In the genomic region with DNA sequence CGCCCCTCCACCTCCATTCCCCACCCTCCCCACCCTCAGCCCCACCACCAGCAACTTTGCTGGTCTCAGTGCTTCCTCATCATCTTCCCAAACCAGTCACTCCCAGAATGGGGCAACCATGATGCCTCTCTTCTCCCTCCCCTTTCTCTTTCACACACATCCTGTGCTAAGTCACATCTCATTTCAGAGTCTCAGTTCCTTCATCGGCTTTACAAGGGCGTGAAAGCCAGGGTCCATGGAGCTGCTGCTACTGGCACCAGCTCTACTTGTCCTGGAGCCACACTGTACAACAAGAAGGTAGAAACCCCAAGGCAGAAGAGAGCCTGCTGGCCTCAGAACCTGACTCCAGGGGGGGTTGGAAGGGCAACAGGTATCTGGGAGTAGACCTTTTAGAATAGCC, we compare ENCODE assay signal across 10 mouse cellular contexts. TPM values are rescaled to one million over a fixed set of nuclear protein-coding genes. Genes with fewer than 3 reads are reported as not detected.
A peak's percentile ranks its signal among the peaks of the same experiment; 100 is the strongest.
DNase-seq lines count a peak whose midpoint lies in the region; ATAC-seq lines count a peak whose summit lies in the region.
"Had no signal": no experiment of that assay in that cellular context is flagged by ENCODE, and none has a peak within 500 bp of the region (broad histone marks: within the 10 kb centered on the region; RNA-seq: fewer than 3 reads in every experiment).

No protein-coding gene starts in this region.

- H3K36me3 ChIP-seq in embryonic facial prominence, embryonic 13.5 days: no peaks in the 10 kb centered on the region
- H3K36me3 ChIP-seq in embryonic facial prominence, embryonic 10.5 days (replicated peaks): no peaks in the 10 kb centered on the region
- peaks cover 42% of the 10 kb centered on the region for H3K36me3 ChIP-seq in megakaryocyte, embryonic 14.5 days (replicated peaks; ENCODE audit: low read length)
- H3K36me3 ChIP-seq: neural tube, embryonic 13.5 days had no signal

- H3K4me2 ChIP-seq in embryonic facial prominence, embryonic 13.5 days: peak overlapping the region; percentile 81
- H3K4me2 ChIP-seq: neural tube, embryonic 13.5 days had no signal

- H3K27ac ChIP-seq in embryonic facial prominence, embryonic 13.5 days: no peak overlapping the region
- H3K27ac ChIP-seq in embryonic facial prominence, embryonic 10.5 days (replicated peaks): no peak overlapping the region
- H3K27ac ChIP-seq: neural tube, embryonic 13.5 days had no signal

- H3K4me3 ChIP-seq in embryonic facial prominence, embryonic 13.5 days: peak overlapping the region; percentile 57
- no peak overlapping the region for H3K4me3 ChIP-seq in embryonic facial prominence, embryonic 10.5 days
- H3K4me3 ChIP-seq in megakaryocyte, embryonic 14.5 days (replicated peaks): peak overlapping the region; percentile 99
- H3K4me3 ChIP-seq: neural tube, embryonic 13.5 days had no signal

- no peaks in the 10 kb centered on the region for H3K27me3 ChIP-seq in embryonic facial prominence, embryonic 13.5 days
- peaks cover 43% of the 10 kb centered on the region for H3K27me3 ChIP-seq in embryonic facial prominence, embryonic 10.5 days (replicated peaks; ENCODE audit: low read depth, poor library complexity, severe bottlenecking)
- no peaks in the 10 kb centered on the region for H3K27me3 ChIP-seq in megakaryocyte, embryonic 14.5 days (replicated peaks)

- 71% methylated on average over 3 of the region's 3 CpGs for WGBS in embryonic facial prominence, embryonic 13.5 days
- WGBS in embryonic facial prominence, embryonic 10.5 days: 78% methylated on average over 3 of the region's 3 CpGs

- H3K9ac ChIP-seq in embryonic facial prominence, embryonic 13.5 days: no peak overlapping the region
- H3K9ac ChIP-seq: neural tube, embryonic 13.5 days had no signal

- no peaks in the 10 kb centered on the region for H3K9me3 ChIP-seq in embryonic facial prominence, embryonic 13.5 days
- H3K9me3 ChIP-seq in embryonic facial prominence, embryonic 10.5 days: no peaks in the 10 kb centered on the region
- no peaks in the 10 kb centered on the region for H3K9me3 ChIP-seq in megakaryocyte, embryonic 14.5 days
- H3K9me3 ChIP-seq: neural tube, embryonic 13.5 days had no signal

- DNase-seq in embryonic facial prominence, embryonic 10.5 days (ENCODE audit: low spot score): no peak
- DNase-seq in liver: peak; percentile 10
- DNase-seq in embryo, embryonic 11 days: no peak
- no peak for DNase-seq in left cerebral cortex, adult 11 months (ENCODE audit: low spot score)
- no peak for DNase-seq in gastrocnemius, postnatal 4 days (ENCODE audit: low spot score in 2 of 2)
- DNase-seq: layer of hippocampus, postnatal 36 days had no signal

- H3K4me1 ChIP-seq in embryonic facial prominence, embryonic 13.5 days: peaks cover 22% of the 10 kb centered on the region
- H3K4me1 ChIP-seq in embryonic facial prominence, embryonic 10.5 days: peaks cover 14% of the 10 kb centered on the region
- H3K4me1 ChIP-seq in megakaryocyte, embryonic 14.5 days: peaks cover 60% of the 10 kb centered on the region

- no peak for ATAC-seq in embryonic facial prominence, embryonic 13.5 days (ENCODE audit: insufficient number of reproducible peaks, insufficient read depth, low FRiP score, low TSS enrichment, low read depth)
- peak; percentile 43 for ATAC-seq in common myeloid progenitor, adult 5-6 weeks (replicated peaks; ENCODE audit: low read depth, poor library complexity, severe bottlenecking)

RNA-seq across cellular contexts. Expression of a gene that starts 2.2 kb away (rescaled TPM):
- polyA plus RNA-seq in embryonic facial prominence, embryonic 13.5 days (2015; fragmentation: Nextera tagmentation; extraction: Ambion mirVana): 22.7 and 25.5 TPM in 2 replicates
- polyA plus RNA-seq in embryonic facial prominence, embryonic 10.5 days (2016; fragmentation: Nextera tagmentation; extraction: Ambion mirVana): 2.2 and 2.5 TPM in 2 replicates
- 147 and 152 TPM in 2 replicates for total RNA-seq in common myeloid progenitor, adult 5-6 weeks (2017)
- 3.1 and 10.6 TPM in 2 replicates for polyA plus RNA-seq in megakaryocyte, embryonic 14.5 days (2012; ENCODE audit: insufficient read depth, low replicate concordance)
- total RNA-seq in gastrocnemius, postnatal 4 days (2021): 10 to 100 TPM; 79.5 to 80.3 TPM
